Mouse (Mus musculus): ENCODE results near the gene Nelfcd.

DNA sequence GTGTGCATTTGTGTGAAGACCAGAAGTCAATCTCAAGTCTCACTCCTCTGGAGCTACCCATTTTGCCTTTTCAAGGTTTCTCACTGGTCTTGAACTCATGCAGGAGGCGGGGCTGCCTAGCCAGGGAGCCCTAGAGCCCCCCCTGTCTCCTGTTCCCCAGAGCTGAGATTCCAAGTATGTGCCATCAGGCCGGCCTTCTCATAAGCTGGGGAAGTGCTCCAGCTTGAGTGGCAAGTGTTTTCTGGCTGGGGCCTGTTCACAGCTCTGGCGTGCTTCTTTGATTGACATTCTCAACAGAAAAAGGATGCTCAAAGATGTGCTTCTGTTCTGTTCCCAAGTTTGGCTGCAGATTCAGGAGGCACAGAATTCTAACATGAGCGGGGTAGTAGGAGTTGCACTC is 15.2 kb upstream of the Nelfcd start:
- no peak for TF ChIP-seq POLR2A (IDR thresholded peaks at IDR 0.05; ENCODE audit: borderline replicate concordance, insufficient read depth, low read length)
- no peak for TF ChIP-seq CTCF (IDR thresholded peaks at IDR 0.05; ENCODE audit: borderline replicate concordance, insufficient read depth, low read depth, low read length)
